Mouse (Mus musculus) NIH3T3 (cell line): ENCODE measurements around the gene Gab1.

Source experiments
- DNase-seq: peaks from one replicate; pipeline ENCODE4 v3.0.0-alpha.2; 2012; ENCODE audit warnings: low read depth

Gene Gab1

GRCm38 (mm10) chr8:80810442-80810841, 69.9 kb downstream of the Gab1 start:
- DNase-seq: no peak

DNA sequence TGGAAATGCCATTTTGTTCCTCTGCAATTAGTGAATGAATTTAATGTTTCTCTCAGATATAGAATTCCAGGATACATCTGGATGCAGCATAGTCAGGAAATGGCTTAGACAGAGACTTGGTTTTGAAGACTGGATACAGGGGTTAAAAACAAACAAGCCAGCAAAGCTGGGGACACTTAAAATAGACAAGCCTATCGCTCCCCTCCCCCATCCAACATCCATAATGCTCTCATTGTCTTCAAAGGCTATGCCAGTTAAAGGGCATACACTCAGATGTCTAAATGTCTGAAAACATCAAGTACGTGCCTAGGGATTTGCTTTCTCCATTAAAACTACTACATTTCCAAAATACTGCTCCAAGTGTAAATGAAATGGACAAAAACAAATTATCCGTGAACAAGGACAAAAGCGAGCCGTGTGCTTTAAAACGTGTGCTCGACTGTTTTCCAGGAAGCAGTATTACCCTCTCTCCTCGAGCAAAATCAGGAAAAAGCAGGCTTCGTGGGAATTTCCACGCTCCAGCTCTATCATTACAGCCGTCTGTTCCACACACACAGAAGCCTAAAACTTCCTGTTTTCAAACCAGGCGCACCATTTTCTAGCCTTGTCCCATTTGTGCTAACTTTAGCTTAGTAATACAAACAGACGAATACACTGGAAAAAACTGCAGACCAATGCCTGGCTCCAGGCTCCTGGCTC, 72.4 kb downstream of the Gab1 start:
- no peak for DNase-seq

GRCm38 (mm10) chr8:80804066-80804619, 76.2 kb downstream of the Gab1 start:
- peak; percentile 8 for DNase-seq

DNA sequence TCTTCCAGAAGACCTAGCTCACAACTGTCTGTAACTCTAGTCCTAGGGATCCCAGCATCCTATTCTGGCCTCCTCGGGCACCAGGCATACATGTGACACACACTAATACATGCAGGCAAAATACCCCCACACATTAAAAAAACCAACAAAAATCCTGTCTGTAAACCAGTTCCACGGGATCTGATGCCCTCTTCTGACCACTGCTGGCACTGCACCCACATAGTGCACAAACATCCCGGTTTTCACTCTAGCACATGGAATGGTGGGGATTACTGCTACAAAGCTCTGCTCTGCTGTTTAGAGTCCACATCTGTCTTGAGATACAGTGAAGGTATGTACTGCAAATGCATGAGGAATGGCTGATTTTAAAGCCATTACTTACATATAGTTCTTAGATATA, 81.5 kb downstream of the Gab1 start:
- DNase-seq: no peak

DNA sequence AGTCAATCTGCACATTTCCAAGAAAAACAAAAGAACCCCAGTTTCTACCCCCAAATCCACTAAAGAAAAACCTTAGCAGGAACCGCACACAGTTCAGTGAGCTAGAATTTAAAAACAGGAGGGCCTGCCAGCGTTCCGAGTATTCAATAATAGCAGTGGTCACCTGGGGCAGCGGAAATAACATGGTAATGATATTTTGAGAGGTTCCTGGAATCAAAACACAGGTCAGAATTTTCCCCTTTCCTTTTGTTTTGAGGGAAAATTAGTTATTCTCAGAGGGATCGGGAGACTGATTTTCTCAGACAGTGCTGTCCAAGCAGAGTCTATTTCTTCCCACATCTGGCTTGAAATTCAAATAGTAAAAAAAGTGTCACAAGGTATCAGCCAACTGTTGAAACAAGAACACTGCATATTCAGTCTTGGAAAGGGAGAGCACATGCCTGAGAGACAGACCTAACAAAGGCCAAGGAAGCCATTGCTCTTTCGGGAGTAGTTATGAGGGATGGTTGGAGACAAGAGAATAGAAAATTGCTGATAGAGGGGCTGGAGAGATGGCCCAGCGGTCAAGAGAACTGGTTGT, 82.0 kb downstream of the Gab1 start:
- no peak for DNase-seq

- DNase-seq: no peak
Measured at GRCm38 (mm10) chr8:80796070-80796469, 84.2 kb downstream of the Gab1 start.

- DNase-seq: peak; percentile 76
Measured at GRCm38 (mm10) chr8:80794585-80795509, 85.5 kb downstream of the Gab1 start.

DNA sequence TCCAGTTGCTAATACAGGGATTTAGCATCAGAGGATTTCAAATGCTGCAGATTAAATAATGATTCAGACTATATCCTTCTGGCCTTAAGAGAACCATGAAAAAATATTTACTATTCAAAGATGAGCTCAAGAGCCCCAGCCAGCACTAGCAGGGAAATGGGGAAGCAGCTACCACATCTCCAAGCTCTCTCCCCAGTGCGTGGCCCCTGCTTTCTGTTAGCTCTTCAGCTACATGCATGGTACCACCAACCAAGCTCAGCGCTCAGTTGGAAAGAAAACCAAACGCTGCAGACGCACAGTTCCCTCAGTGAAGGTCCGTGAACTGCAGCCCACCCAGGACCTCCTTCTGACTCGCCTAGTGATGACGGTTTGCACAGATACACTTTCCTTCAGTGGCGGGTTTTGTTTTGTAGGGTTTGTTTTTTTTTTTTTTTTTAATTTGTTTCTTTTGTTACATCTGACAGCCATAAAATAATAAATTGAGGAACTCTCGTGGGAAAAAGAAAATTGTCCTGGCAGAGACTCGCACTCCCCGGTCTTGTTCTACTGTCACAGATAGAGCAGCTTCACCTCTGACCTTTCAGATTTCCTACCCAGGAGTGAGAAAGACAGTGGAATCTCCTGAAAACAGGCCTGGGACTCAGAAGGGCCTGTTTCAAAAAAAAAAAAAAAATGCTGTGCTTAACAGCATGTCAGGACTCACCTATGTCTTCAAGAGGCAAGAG, 86.4 kb downstream of the Gab1 start:
- no peak for DNase-seq

DNA sequence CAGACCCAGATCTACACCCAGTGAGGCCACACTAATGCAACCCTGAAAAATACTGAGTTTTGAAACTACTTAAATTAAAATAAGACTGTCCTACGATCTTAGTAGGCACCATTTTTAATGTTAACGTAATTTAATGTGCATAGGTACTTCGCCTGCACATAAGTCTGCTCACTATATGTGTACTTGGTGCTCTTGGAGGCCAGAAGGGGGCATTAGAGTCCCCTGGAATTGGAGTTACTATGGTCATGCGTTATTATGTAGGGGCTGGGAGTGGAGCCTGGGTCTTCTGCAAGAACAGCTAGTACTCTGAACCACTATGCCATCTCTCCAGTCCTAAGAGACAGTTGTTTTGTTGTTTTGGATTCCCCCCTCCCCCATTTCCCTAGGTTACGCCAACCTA, 88.1 kb downstream of the Gab1 start:
- peak; percentile 18 for DNase-seq

GRCm38 (mm10) chr8:80789324-80789723, 91.0 kb downstream of the Gab1 start:
- DNase-seq: peak; percentile 36

DNA sequence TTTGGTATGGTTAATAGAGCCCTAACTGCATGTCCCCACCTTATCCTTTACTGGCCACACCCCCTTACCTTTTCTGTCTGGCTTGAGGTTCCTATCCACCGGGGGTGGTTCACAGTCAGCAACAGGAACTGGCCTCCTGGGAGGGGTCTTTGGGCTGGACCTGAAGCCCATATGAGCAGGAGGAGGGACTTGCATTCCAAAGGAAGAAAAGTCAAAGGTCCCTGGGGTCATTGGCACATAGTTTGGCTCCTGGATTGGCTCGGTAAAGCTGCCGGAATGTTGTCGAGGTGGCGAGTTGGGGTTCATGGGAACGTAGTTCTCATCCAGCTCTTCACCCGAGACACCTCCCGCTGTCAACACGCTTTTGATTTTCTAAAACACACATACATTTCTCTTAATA, 95.8 kb downstream of the Gab1 start:
- no peak for DNase-seq

DNA sequence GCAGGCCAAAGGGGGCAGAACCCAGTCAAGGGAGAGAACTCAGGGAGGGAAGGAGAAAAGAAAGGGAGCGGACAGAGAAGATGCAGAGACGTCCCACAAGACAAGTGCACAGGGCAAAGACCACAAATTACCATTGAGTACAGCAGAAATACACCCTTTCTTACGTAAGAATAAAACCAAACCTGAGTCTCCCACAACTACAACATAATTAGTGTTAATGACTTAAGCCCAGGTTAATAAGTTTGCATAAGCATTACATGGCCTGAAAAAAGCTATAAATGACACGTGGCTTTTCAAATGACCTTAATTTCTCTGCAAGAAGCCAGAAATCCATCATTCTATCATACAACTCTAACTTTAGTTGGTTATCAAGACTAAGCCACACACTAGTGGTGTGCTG, 97.0 kb downstream of the Gab1 start:
- no peak for DNase-seq

DNA sequence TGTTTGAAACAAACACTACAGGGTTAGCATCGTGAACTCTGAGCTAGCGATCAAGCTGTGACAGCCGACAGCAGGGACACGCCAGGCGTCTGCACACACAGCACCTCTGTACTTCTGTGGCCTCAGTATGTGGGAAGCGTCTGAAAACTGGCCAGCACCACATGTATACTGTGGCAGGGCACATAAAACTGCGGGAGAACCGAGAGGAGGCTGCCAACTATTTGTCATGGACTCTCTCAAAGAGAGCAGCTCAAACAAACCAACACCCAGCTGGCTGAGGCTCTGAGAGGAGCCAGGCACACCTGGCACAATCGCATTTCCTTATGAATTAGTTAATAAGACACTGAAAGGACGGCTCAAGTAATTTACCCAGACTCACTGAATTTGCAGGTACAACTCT, 99.0 kb downstream of the Gab1 start:
- DNase-seq: no peak

DNA sequence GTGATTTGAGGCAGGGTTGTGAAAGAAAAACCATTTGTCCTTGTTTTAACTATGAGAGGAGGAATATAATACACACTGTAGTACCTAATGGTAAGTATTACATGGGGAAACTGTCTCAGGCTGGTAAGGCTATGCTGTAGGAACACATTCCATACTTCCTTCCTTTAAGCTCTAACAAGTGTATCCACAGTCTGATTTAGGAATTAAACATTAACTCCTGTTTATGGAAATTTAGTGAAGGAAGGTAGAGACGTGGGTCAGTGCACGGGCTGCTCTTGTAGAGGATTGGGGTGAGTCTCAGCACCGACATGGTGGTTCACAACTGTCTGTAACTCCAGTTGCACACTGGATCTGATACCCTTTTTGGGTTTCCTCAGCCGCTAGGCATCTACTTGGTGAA, 100.0 kb downstream of the Gab1 start:
- no peak for DNase-seq

DNA sequence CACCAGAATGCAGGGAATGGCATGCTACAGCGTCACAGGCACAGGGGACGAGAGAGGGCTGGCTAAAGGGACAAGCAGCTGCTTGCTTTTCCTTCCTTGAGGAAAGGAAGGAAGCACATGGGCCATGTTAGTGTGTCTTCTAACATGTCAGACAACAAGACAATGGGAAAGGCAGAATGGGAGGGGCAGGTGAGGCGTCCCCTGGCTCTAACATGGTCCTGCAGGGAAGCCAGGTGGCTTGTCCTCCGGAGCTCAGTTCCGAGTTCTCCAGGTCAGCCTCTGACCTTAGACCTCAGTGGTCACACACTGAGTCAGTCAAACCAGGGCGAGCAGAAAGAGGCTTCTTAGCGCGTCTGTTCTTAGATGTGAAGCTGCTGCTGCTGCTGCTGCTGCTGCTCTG, 103.9 kb downstream of the Gab1 start:
- no peak for DNase-seq

- peak; percentile 71 for DNase-seq
Measured at GRCm38 (mm10) chr8:80772732-80773460, 107.4 kb downstream of the Gab1 start.

GRCm38 (mm10) chr8:80768451-80768850, 111.9 kb downstream of the Gab1 start:
- DNase-seq: no peak

GRCm38 (mm10) chr8:80753017-80753715, 127.2 kb downstream of the Gab1 start:
- DNase-seq: peak; percentile 93

GRCm38 (mm10) chr8:80752429-80752828, 127.9 kb downstream of the Gab1 start:
- no peak for DNase-seq

GRCm38 (mm10) chr8:80749091-80749490, 131.2 kb downstream of the Gab1 start:
- no peak for DNase-seq

GRCm38 (mm10) chr8:80739932-80740331, 140.4 kb downstream of the Gab1 start:
- DNase-seq: no peak
